Mouse (Mus musculus) limb, embryonic 11.5 days (tissue): ENCODE results near the gene Olfr339. TPM values are rescaled to one million over a fixed set of nuclear protein-coding genes. Genes with fewer than 3 reads are reported as not detected.
"Not testable (repeated sequence)": the region's sequence is repeated elsewhere in the genome, so short reads cannot be mapped to it uniquely, and the experiment has no call there.

ENCODE experiments used
- ATAC-seq: fragments of 200-750 bp; cut with Nextera tagmentation; 2 replicates; pipeline ENCODE4 v1.8.0; 2017; ENCODE audit warnings: low read depth; ENCODE audit not compliant: insufficient number of reproducible peaks, low FRiP score, low TSS enrichment
- DNase-seq: peaks from one replicate; pipeline ENCODE4 v3.0.0-alpha.2; 2015; ENCODE audit warnings: low spot score
- H3K27ac ChIP-seq: fragments of 300-500 bp; sonication (generic); replicated peaks from 2 replicates; pipeline ENCODE4 v1.5.1; 2014; ENCODE audit warnings: low read depth, mild to moderate bottlenecking, low read length
- H3K27me3 ChIP-seq: fragments of 300-500 bp; sonication (generic); 2 replicates; pipeline ENCODE4 v1.6.1; 2014; ENCODE audit warnings: mild to moderate bottlenecking, low read length, mixed read lengths; ENCODE audit not compliant: control insufficient read depth, insufficient read depth
- H3K36me3 ChIP-seq: fragments of 300-500 bp; sonication (generic); 2 replicates; pipeline ENCODE4 v1.6.1; 2014; ENCODE audit warnings: mild to moderate bottlenecking, low read length, moderate library complexity, mixed read lengths; ENCODE audit not compliant: control insufficient read depth, insufficient read depth
- H3K4me1 ChIP-seq: fragments of 300-500 bp; sonication (generic); 2 replicates; pipeline ENCODE4 v1.6.1; 2014; ENCODE audit warnings: low read length, mixed read lengths; ENCODE audit not compliant: control insufficient read depth, insufficient read depth
- H3K4me2 ChIP-seq: fragments of 300-500 bp; sonication (generic); 2 replicates; pipeline ENCODE4 v1.6.1; 2014; ENCODE audit warnings: low read depth, mild to moderate bottlenecking, moderate library complexity; ENCODE audit not compliant: severe bottlenecking
- H3K4me3 ChIP-seq: fragments of 300-500 bp; sonication (generic); 2 replicates; pipeline ENCODE4 v1.5.1; 2014; ENCODE audit warnings: low read depth, low read length
- H3K9ac ChIP-seq: fragments of 300-500 bp; sonication (generic); 2 replicates; pipeline ENCODE4 v1.6.1; 2014; ENCODE audit warnings: mild to moderate bottlenecking, low read length
- H3K9me3 ChIP-seq: fragments of 300-500 bp; sonication (generic); 2 replicates; pipeline ENCODE4 v1.6.1; 2016; ENCODE audit warnings: low read length; ENCODE audit not compliant: control insufficient read depth
- WGBS: fragments of 180-500 bp; shearing (Covaris S2); extraction: QIAGEN DNeasy Blood & Tissue Kit; methylation state at CpG from one replicate; pipeline ENCODE4 v1.1.7; 2014; 5-methylcytosine and 5-hydroxymethylcytosine counted together
- polyA plus RNA-seq: library from polyadenylated mRNA; unstranded; fragments of >200 nt; fragmentation: Nextera tagmentation; extraction: Ambion mirVana; gene quantifications from 2 replicates; pipeline ENCODE4 v1.2.1, GENCODE M21; 2014

Gene Olfr339
- polyA plus RNA-seq = not detected in 2 replicates

GRCm38 (mm10) chr2:36418647-36419046 lies at the start of gene Olfr339:
Gene Olfr339, plus strand, starts transcription at chr2:36418947.
- Histone ChIP-seq H3K36me3 (no peaks in the 10 kb centered on the region), H3K9ac (no peak within 1 kb of the TSS), H3K4me2 (no peak within 1 kb of the TSS), H3K27me3 (no peaks in the 10 kb centered on the region), H3K27ac (no peak within 1 kb of the TSS), H3K4me3 (no peak within 1 kb of the TSS), H3K9me3 (0 out of 2 replicates have a peak, but pooled peaks cover 4% of the 10 kb centered on the region), H3K4me1 (no peaks in the 10 kb centered on the region)
- no peak for ATAC-seq
- DNase-seq = no peak
- WGBS = 87% methylated on average over 3 of the region's 3 CpGs

GRCm38 (mm10) chr2:36373219-36373618 lies 45.5 kb upstream of the Olfr339 start, which contains the start of gene Olfr338:
Gene Olfr338, plus strand, starts transcription at chr2:36373519.
- DNase-seq = no peak
- Histone ChIP-seq H3K36me3 (no peaks in the 10 kb centered on the region), H3K4me1 (no peaks in the 10 kb centered on the region), H3K9me3 (peaks cover 2% of the 10 kb centered on the region; the same call in 1 of the 2 replicates), H3K9ac (no peak within 1 kb of the TSS), H3K27me3 (no peaks in the 10 kb centered on the region), H3K4me2 (no peak within 1 kb of the TSS), H3K27ac (no peak within 1 kb of the TSS), H3K4me3 (no peak within 1 kb of the TSS)
- no peak for ATAC-seq

GRCm38 (mm10) chr2:36415174-36415573 lies 3.6 kb upstream of the Olfr339 start:
- not testable (repeated sequence) for H3K9ac ChIP-seq, H3K4me1 ChIP-seq, H3K4me2 ChIP-seq, DNase-seq, H3K36me3 ChIP-seq, H3K27me3 ChIP-seq, ATAC-seq, H3K27ac ChIP-seq, H3K9me3 ChIP-seq, H3K4me3 ChIP-seq
- 90% methylated on average over 3 of the region's 3 CpGs for WGBS

- not testable (repeated sequence) for H3K27me3 ChIP-seq, H3K4me1 ChIP-seq, H3K36me3 ChIP-seq, H3K4me2 ChIP-seq, DNase-seq, H3K4me3 ChIP-seq, H3K9ac ChIP-seq, H3K27ac ChIP-seq, H3K9me3 ChIP-seq, ATAC-seq
- WGBS = 90% methylated on average over 7 of the region's 7 CpGs
Measured at GRCm38 (mm10) chr2:36415591-36415990, 3.2 kb upstream of the Olfr339 start.

GRCm38 (mm10) chr2:36452287-36452686 lies 33.5 kb downstream of the Olfr339 start, which contains the start of gene Olfr340:
Gene Olfr340, plus strand, starts transcription at chr2:36452587.
- H3K36me3 ChIP-seq = no peaks in the 10 kb centered on the region
- H3K4me2 ChIP-seq = no peak within 1 kb of the TSS
- DNase-seq (no peak), ATAC-seq (no peak)
- H3K9ac ChIP-seq = no peak within 1 kb of the TSS
- no peaks in the 10 kb centered on the region for H3K9me3 ChIP-seq
- H3K27ac ChIP-seq = no peak within 1 kb of the TSS
- no peak within 1 kb of the TSS for H3K4me3 ChIP-seq
- H3K4me1 ChIP-seq = no peaks in the 10 kb centered on the region
- H3K27me3 ChIP-seq = no peaks in the 10 kb centered on the region
- 81% methylated on average over 1 of the region's 1 CpGs for WGBS

- DNase-seq (no peak), ATAC-seq (no peak)
- H3K27me3 ChIP-seq = no peaks in the 10 kb centered on the region
- no peak overlapping the region for H3K27ac ChIP-seq
- no peak overlapping the region for H3K4me3 ChIP-seq
- peaks cover 2% of the 10 kb centered on the region; the same call in 1 of the 2 replicates for H3K9me3 ChIP-seq
- no peak overlapping the region for H3K4me2 ChIP-seq
- no peaks in the 10 kb centered on the region for H3K4me1 ChIP-seq
- no peak overlapping the region for H3K9ac ChIP-seq
- H3K36me3 ChIP-seq = no peaks in the 10 kb centered on the region
Measured at GRCm38 (mm10) chr2:36473634-36474033, 54.9 kb downstream of the Olfr339 start.

Other genes with a start within 250 kb of the Olfr339 start
- gene Ptgs1, start 188.5 kb upstream of the Olfr339 start, polyA plus RNA-seq = 4.0 and 4.2 TPM in 2 replicates
- not detected in 2 replicates for gene Olfr338, start 45.4 kb upstream of the Olfr339 start, polyA plus RNA-seq
- gene Olfr340, start 33.6 kb downstream of the Olfr339 start, polyA plus RNA-seq = not detected in 2 replicates
- gene Olfr341, start 63.5 kb downstream of the Olfr339 start, polyA plus RNA-seq = not detected in 2 replicates
- gene Olfr342, start 106.1 kb downstream of the Olfr339 start, polyA plus RNA-seq = not detected in 2 replicates
- gene Olfr344, start 147.7 kb downstream of the Olfr339 start, polyA plus RNA-seq = not detected in 2 replicates
- gene Olfr345, start 221.1 kb downstream of the Olfr339 start, polyA plus RNA-seq = not detected in 2 replicates